Mouse (Mus musculus) layer of hippocampus, postnatal 25 days (tissue): ENCODE measurements around the gene Mafk. TPM values are rescaled to one million over a fixed set of nuclear protein-coding genes. Genes with fewer than 3 reads are reported as not detected.

ENCODE experiments used
- DNase-seq, 2 experiments: peaks; one replicate each; pipeline ENCODE4 v3.0.0; 2022; ENCODE audit warnings: mixed read lengths in 2 of 2, low spot score in 1 of 2; ENCODE audit errors: extremely low spot score in 1 of 2
- total RNA-seq, 2 experiments: library from RNA; stranded (reverse); gene quantifications; 2 replicates each; pipeline ENCODE4 v1.2.3; 2021

Mafk gene
- total RNA-seq, 2 experiments from 2014 or later = 10.0 to 10.6 TPM

- DNase-seq = no peak
Measured at GRCm38 (mm10) chr5:139816445-139816844, 25.1 kb downstream of the Mafk start.

GRCm38 (mm10) chr5:139817292-139817691 lies 26.0 kb downstream of the Mafk start:
- no peak for DNase-seq

GRCm38 (mm10) chr5:139818056-139818455 lies 26.7 kb downstream of the Mafk start:
- no peak for DNase-seq

GRCm38 (mm10) chr5:139818801-139819200 lies 27.5 kb downstream of the Mafk start:
- no peak for DNase-seq

GRCm38 (mm10) chr5:139819538-139820181 lies 28.3 kb downstream of the Mafk start, which contains the start of gene Tmem184a:
Gene Tmem184a, minus strand, starts transcription at chr5:139819917.
- no peak for DNase-seq

GRCm38 (mm10) chr5:139821466-139822459 lies 30.4 kb downstream of the Mafk start:
- no peak for DNase-seq

GRCm38 (mm10) chr5:139824531-139824930 lies 33.2 kb downstream of the Mafk start:
- DNase-seq = no peak

GRCm38 (mm10) chr5:139825947-139826346 lies 34.6 kb downstream of the Mafk start:
- no peak for DNase-seq

GRCm38 (mm10) chr5:139826357-139827055 lies 35.2 kb downstream of the Mafk start, which contains the start of the genes Gm26938 and Psmg3:
Gene Gm26938, minus strand, starts transcription at chr5:139826407.
Gene Psmg3, minus strand, starts transcription at chr5:139826885.
- DNase-seq = peak; percentile 92 to 93

GRCm38 (mm10) chr5:139827593-139827992 lies 36.3 kb downstream of the Mafk start:
- no peak for DNase-seq

- DNase-seq = no peak
Measured at GRCm38 (mm10) chr5:139829384-139829783, 38.1 kb downstream of the Mafk start.

GRCm38 (mm10) chr5:139830734-139831133 lies 39.4 kb downstream of the Mafk start:
- DNase-seq = no peak

GRCm38 (mm10) chr5:139832125-139832524 lies 40.8 kb downstream of the Mafk start:
- no peak for DNase-seq

- no peak for DNase-seq
Measured at GRCm38 (mm10) chr5:139835706-139836105, 44.4 kb downstream of the Mafk start.

- peak; percentile 52 to 86 for DNase-seq
Measured at GRCm38 (mm10) chr5:139838476-139838892, 47.2 kb downstream of the Mafk start.

GRCm38 (mm10) chr5:139839142-139839541 lies 47.8 kb downstream of the Mafk start:
- no peak for DNase-seq

GRCm38 (mm10) chr5:139849626-139850320 lies 58.5 kb downstream of the Mafk start:
- no peak for DNase-seq
